Mouse (Mus musculus): ENCODE data around the gene Rabac1.

DNA sequence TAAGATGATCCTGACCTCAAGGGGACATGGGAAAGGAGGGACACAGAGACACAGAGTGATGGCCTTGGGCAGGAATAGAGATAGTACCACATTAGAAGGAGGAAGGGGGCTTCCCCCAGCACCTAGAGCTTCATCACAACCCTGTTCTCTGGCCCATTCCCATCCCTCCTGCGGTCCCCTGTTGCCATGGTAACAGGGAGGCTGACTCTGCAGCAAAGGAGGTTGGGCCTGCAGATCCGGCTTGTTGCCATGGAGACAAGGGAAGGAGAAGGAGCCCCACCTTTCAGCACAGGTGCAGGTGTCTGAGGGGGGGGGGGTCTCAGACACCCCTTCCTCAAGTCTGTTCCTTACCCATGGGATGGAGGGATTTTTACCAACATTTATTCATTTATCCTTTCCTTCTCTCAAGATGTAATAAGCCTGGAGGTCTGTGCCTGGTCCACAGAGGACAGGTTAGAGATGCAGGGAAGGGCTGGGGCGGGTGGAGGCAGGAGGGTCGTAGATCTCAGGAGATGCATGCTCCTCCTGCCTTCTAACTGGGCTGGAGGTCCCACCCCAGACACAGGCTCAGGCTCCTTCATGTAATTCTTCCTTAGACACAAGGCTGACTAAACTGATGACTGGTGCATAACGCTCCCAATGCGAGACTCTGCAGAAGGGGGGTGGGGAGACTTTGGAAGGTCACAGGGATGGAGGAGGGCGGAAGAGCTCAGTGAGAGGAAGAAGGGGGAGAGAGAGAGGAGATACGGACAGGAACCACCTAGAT lies 35.2 kb upstream of the Rabac1 start:
- TF ChIP-seq CTCF (IDR thresholded peaks at IDR 0.05; ENCODE audit: low read depth, low read length) (no peak), POLR2A (IDR thresholded peaks at IDR 0.05; ENCODE audit: borderline replicate concordance, low read depth, low read length) (no peak)

Measured in bone marrow macrophage, adult 2 months (primary cell).